Mouse (Mus musculus) hindbrain, postnatal 0 days (tissue): ENCODE results near the gene Rtbdn. TPM values are rescaled to one million over a fixed set of nuclear protein-coding genes. Genes with fewer than 3 reads are reported as not detected.

Experiments used
- ATAC-seq: fragments of 200-750 bp; cut with Nextera tagmentation; 2 replicates; pipeline ENCODE4 v1.8.0; 2017; ENCODE audit warnings: mild to moderate bottlenecking, moderate TSS enrichment, moderate library complexity
- DNase-seq: peaks from one replicate; pipeline ENCODE4 v3.0.0-alpha.2; 2015; ENCODE audit warnings: low spot score
- H3K27ac ChIP-seq: fragments of 300-500 bp; sonication (generic); 2 replicates; pipeline ENCODE4 v1.5.1; 2014; ENCODE audit warnings: mild to moderate bottlenecking
- H3K27me3 ChIP-seq: fragments of 300-500 bp; sonication (generic); 2 replicates; pipeline ENCODE4 v1.6.1; 2014; ENCODE audit warnings: low read length, mixed read lengths; ENCODE audit not compliant: insufficient read depth
- H3K36me3 ChIP-seq: fragments of 300-500 bp; sonication (generic); 2 replicates; pipeline ENCODE4 v1.6.1; 2014; ENCODE audit warnings: low read length, mixed read lengths; ENCODE audit not compliant: insufficient read depth
- H3K4me1 ChIP-seq: fragments of 300-500 bp; sonication (generic); 2 replicates; pipeline ENCODE4 v1.6.1; 2014; ENCODE audit warnings: antibody characterized with exemption, low read length, mixed read lengths; ENCODE audit not compliant: insufficient read depth
- H3K4me2 ChIP-seq: fragments of 300-500 bp; sonication (generic); 2 replicates; pipeline ENCODE4 v1.6.1; 2014; ENCODE audit warnings: low read depth, mild to moderate bottlenecking, low read length, moderate library complexity, mixed read lengths
- H3K4me3 ChIP-seq: fragments of 300-500 bp; sonication (generic); 2 replicates; pipeline ENCODE4 v1.5.1; 2014; ENCODE audit warnings: low read length
- H3K9ac ChIP-seq: fragments of 300-500 bp; sonication (generic); replicated peaks from 2 replicates; pipeline ENCODE4 v1.6.1; 2014; ENCODE audit warnings: mild to moderate bottlenecking, low read length, moderate library complexity, mixed read lengths
- H3K9me3 ChIP-seq: fragments of 300-500 bp; sonication (generic); 2 replicates; pipeline ENCODE4 v1.6.1; 2016; ENCODE audit warnings: low read length, mixed read lengths
- CTCF ChIP-seq: IDR thresholded peaks from 2 replicates; pipeline ENCODE4 v1.5.1; 2016; ENCODE audit warnings: antibody characterized with exemption, control low read depth, low read depth
- WGBS: fragments of 180-500 bp; shearing (Covaris S2); extraction: QIAGEN DNeasy Blood & Tissue Kit; methylation state at CpG from one replicate; pipeline ENCODE4 v1.1.7; 2014; 5-methylcytosine and 5-hydroxymethylcytosine counted together
- microRNA-seq, 2 experiments: library from miRNA; unstranded; fragments of <30 nt; microRNA quantifications; one replicate each; pipeline ENCODE4; 2016
- polyA plus RNA-seq: library from polyadenylated mRNA; unstranded; fragments of >200 nt; fragmentation: Nextera tagmentation; extraction: Ambion mirVana; gene quantifications from 2 replicates; pipeline ENCODE4 v1.2.1, GENCODE M21; 2015
- total RNA-seq: library from RNA; depleted of rRNA; stranded (reverse); fragments of >200 nt; gene quantifications from 2 replicates; pipeline ENCODE4 v1.2.3, GENCODE M21; 2014; rRNA removed

The Rtbdn gene
- total and polyA plus RNA-seq, 2 experiments from 2014 or later, result 4.1 to 5.8 TPM

DNA sequence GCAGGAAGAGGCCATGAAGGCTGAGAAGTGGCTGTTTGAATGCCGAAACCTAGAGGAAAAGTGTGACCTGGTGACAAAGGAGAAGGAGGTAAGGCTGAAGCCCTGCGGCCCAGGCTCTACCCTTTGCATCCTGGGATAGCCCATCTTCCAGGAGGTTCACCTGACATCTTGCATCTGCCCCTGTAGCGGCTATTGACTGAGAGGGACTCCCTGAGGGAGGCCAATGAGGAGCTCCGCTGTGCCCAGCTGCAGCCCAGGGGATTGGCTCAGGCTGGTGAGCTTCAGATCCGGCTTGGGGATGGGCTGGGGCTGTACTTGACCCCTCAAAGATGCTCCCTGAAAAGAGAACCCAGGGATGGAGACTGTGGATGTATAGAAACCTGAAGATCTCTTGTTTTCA is 50.2 kb downstream of the Rtbdn start:
- no peaks in the 10 kb centered on the region for H3K36me3 ChIP-seq
- TF ChIP-seq CTCF, result no peak
- no peak overlapping the region for H3K4me3 ChIP-seq
- no peaks in the 10 kb centered on the region for H3K9me3 ChIP-seq
- H3K9ac ChIP-seq, result no peak overlapping the region
- 81% methylated on average over 5 of the region's 5 CpGs for WGBS
- no peak overlapping the region for H3K27ac ChIP-seq
- ATAC-seq, result no peak
- H3K4me2 ChIP-seq, result no peak overlapping the region
- peaks cover 6% of the 10 kb centered on the region; the same call in 1 of the 2 replicates for H3K4me1 ChIP-seq
- no peak for DNase-seq
- no peaks in the 10 kb centered on the region for H3K27me3 ChIP-seq

DNA sequence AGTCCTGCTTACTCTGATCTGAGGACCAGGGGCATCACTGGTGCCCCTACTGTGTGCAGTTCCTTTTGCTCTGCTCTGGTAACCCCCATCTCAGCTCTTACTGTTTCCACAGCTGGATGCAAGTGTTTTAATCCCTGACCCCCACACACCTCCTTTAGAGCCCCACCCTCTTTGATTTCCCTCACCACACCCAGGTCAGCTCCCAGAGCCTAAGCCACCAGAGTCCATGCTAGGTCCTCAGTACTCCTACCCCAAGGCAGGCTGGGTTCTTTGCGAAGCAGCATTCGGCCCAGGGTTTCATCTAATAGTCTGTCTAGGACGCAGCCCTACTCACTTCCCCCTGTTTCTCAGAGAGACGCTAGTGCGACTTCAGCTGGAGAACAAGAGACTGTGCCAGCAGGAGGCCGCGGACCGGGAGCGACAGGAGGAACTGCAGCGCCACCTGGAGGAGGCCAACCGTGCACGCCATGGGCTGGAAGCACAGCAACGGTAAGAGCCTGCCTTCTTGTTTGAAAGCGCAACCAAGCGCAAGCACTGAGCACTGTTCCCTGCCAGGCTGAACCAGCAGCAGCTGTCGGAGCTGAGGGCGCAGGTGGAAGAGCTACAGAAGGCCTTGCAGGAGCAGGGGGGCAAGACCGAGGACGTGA is 51.0 kb downstream of the Rtbdn start:
- Histone ChIP-seq H3K27ac (0 out of 2 replicates have a peak overlapping the region, but pooled peaks have one; percentile 11), H3K4me2 (peak overlapping the region; percentile 37), H3K9ac (peak overlapping the region; percentile 38; the same call in 1 of the 2 replicates), H3K36me3 (peaks cover 3% of the 10 kb centered on the region; the same call in 1 of the 2 replicates), H3K4me3 (no peak overlapping the region), H3K4me1 (peaks cover 6% of the 10 kb centered on the region; the same call in 1 of the 2 replicates), H3K27me3 (no peaks in the 10 kb centered on the region), H3K9me3 (no peaks in the 10 kb centered on the region)
- ATAC-seq (peak; percentile 86), DNase-seq (peak; percentile 93)
- 4% methylated on average over 19 of the region's 19 CpGs for WGBS
- peak; percentile 95 for TF ChIP-seq CTCF

Small RNAs within 50 kb of the gene (microRNA-seq; reads per million reads assigned to microRNA genes)
- 0 reads per million in 2 experiments for gene Gm24197

Other genes with a start within 250 kb of the Rtbdn start
- gene Lyl1, start 245.5 kb upstream of the Rtbdn start, total RNA-seq, result 1.7 and 7.8 TPM in 2 replicates
- 2.0 and 2.3 TPM in 2 replicates for gene Lyl1, start 245.5 kb upstream of the Rtbdn start, polyA plus RNA-seq
- 1.2 TPM in 1 of 2 replicates, not detected in the other for gene G430095P16Rik, start 224.0 kb upstream of the Rtbdn start, total RNA-seq
- gene G430095P16Rik, start 224.0 kb upstream of the Rtbdn start, polyA plus RNA-seq, result 1.1 and 1.7 TPM in 2 replicates
- 90.4 and 92.5 TPM in 2 replicates for gene Nfix, start 146.6 kb upstream of the Rtbdn start, total RNA-seq
- 123 and 126 TPM in 2 replicates for gene Nfix, start 146.6 kb upstream of the Rtbdn start, polyA plus RNA-seq
- 6.6 and 7.2 TPM in 2 replicates for gene Dand5, start 124.2 kb upstream of the Rtbdn start, total RNA-seq
- 12.3 and 12.5 TPM in 2 replicates for gene Dand5, start 124.2 kb upstream of the Rtbdn start, polyA plus RNA-seq
- 33.0 and 34.1 TPM in 2 replicates for gene Gadd45gip1, start 115.5 kb upstream of the Rtbdn start, total RNA-seq
- gene Gadd45gip1, start 115.5 kb upstream of the Rtbdn start, polyA plus RNA-seq, result 43.4 and 45.3 TPM in 2 replicates
- 62.5 and 68.1 TPM in 2 replicates for gene Rad23a, start 106.3 kb upstream of the Rtbdn start, total RNA-seq
- 90.6 and 98.0 TPM in 2 replicates for gene Rad23a, start 106.3 kb upstream of the Rtbdn start, polyA plus RNA-seq
- gene Calr, start 100.1 kb upstream of the Rtbdn start, total RNA-seq, result 350 and 359 TPM in 2 replicates
- gene Calr, start 100.1 kb upstream of the Rtbdn start, polyA plus RNA-seq, result 418 and 457 TPM in 2 replicates
- gene Farsa, start 90.0 kb upstream of the Rtbdn start, total RNA-seq, result 77.5 and 86.1 TPM in 2 replicates
- 87.4 and 89.8 TPM in 2 replicates for gene Farsa, start 90.0 kb upstream of the Rtbdn start, polyA plus RNA-seq
- 11.8 and 14.0 TPM in 2 replicates for gene Syce2, start 74.9 kb upstream of the Rtbdn start, total RNA-seq
- 62.1 and 64.4 TPM in 2 replicates for gene Syce2, start 74.9 kb upstream of the Rtbdn start, polyA plus RNA-seq
- 24.9 and 37.8 TPM in 2 replicates for gene Gcdh, start 53.1 kb upstream of the Rtbdn start, total RNA-seq
- gene Gcdh, start 53.1 kb upstream of the Rtbdn start, polyA plus RNA-seq, result 36.5 and 41.3 TPM in 2 replicates
- 1.2 TPM in 1 of 2 replicates, not detected in the other for gene Klf1, start 45.1 kb upstream of the Rtbdn start, total RNA-seq
- 0.34 and 0.98 TPM in 2 replicates for gene Klf1, start 45.1 kb upstream of the Rtbdn start, polyA plus RNA-seq
- 15.0 and 24.5 TPM in 2 replicates for gene Dnase2a, start 38.4 kb upstream of the Rtbdn start, total RNA-seq
- 8.6 and 8.8 TPM in 2 replicates for gene Dnase2a, start 38.4 kb upstream of the Rtbdn start, polyA plus RNA-seq
- 70.9 and 83.0 TPM in 2 replicates for gene Mast1, start 9.6 kb upstream of the Rtbdn start, total RNA-seq
- gene Mast1, start 9.6 kb upstream of the Rtbdn start, polyA plus RNA-seq, result 61.9 and 69.5 TPM in 2 replicates
- not detected in 2 replicates for gene Gm49661, start 22.4 kb downstream of the Rtbdn start, total RNA-seq
- gene Gm49661, start 22.4 kb downstream of the Rtbdn start, polyA plus RNA-seq, result not detected in 2 replicates
- 688 and 763 TPM in 2 replicates for gene Prdx2, start 22.6 kb downstream of the Rtbdn start, total RNA-seq
- gene Prdx2, start 22.6 kb downstream of the Rtbdn start, polyA plus RNA-seq, result 925 and 937 TPM in 2 replicates
- gene Rnaseh2a, start 22.8 kb downstream of the Rtbdn start, total RNA-seq, result 37.3 and 45.9 TPM in 2 replicates
- gene Rnaseh2a, start 22.8 kb downstream of the Rtbdn start, polyA plus RNA-seq, result 59.0 and 59.7 TPM in 2 replicates
- gene Junb, start 31.7 kb downstream of the Rtbdn start, total RNA-seq, result 16.9 and 17.8 TPM in 2 replicates
- 6.3 and 7.9 TPM in 2 replicates for gene Junb, start 31.7 kb downstream of the Rtbdn start, polyA plus RNA-seq
- gene Hook2, start 43.6 kb downstream of the Rtbdn start, total RNA-seq, result 18.9 and 19.0 TPM in 2 replicates
- gene Hook2, start 43.6 kb downstream of the Rtbdn start, polyA plus RNA-seq, result 29.7 and 33.4 TPM in 2 replicates
- not detected in 2 replicates for gene Best2, start 67.5 kb downstream of the Rtbdn start, total RNA-seq
- 0.09 and 0.26 TPM in 2 replicates for gene Best2, start 67.5 kb downstream of the Rtbdn start, polyA plus RNA-seq
- gene Asna1, start 78.3 kb downstream of the Rtbdn start, total RNA-seq, result 165 and 172 TPM in 2 replicates
- 149 and 150 TPM in 2 replicates for gene Asna1, start 78.3 kb downstream of the Rtbdn start, polyA plus RNA-seq
- gene Trir, start 79.8 kb downstream of the Rtbdn start, total RNA-seq, result 220 and 238 TPM in 2 replicates
- gene Trir, start 79.8 kb downstream of the Rtbdn start, polyA plus RNA-seq, result 146 and 152 TPM in 2 replicates
- gene Tnpo2, start 89.9 kb downstream of the Rtbdn start, total RNA-seq, result 174 and 183 TPM in 2 replicates
- 48.1 and 49.1 TPM in 2 replicates for gene Tnpo2, start 89.9 kb downstream of the Rtbdn start, polyA plus RNA-seq
- 104 and 114 TPM in 2 replicates for gene Fbxw9, start 113.1 kb downstream of the Rtbdn start, total RNA-seq
- 78.9 and 82.2 TPM in 2 replicates for gene Fbxw9, start 113.1 kb downstream of the Rtbdn start, polyA plus RNA-seq
- gene Gm5741, start 121.0 kb downstream of the Rtbdn start, total RNA-seq, result not detected in 2 replicates
- 0.71 and 0.76 TPM in 2 replicates for gene Gm5741, start 121.0 kb downstream of the Rtbdn start, polyA plus RNA-seq
- 77.5 and 103 TPM in 2 replicates for gene Dhps, start 124.8 kb downstream of the Rtbdn start, total RNA-seq
- gene Dhps, start 124.8 kb downstream of the Rtbdn start, polyA plus RNA-seq, result 118 and 123 TPM in 2 replicates
- gene Wdr83os, start 133.7 kb downstream of the Rtbdn start, total RNA-seq, result 109 and 123 TPM in 2 replicates
- gene Wdr83os, start 133.7 kb downstream of the Rtbdn start, polyA plus RNA-seq, result 129 and 131 TPM in 2 replicates
- gene Wdr83, start 134.3 kb downstream of the Rtbdn start, total RNA-seq, result 21.4 TPM in 2 replicates
- gene Wdr83, start 134.3 kb downstream of the Rtbdn start, polyA plus RNA-seq, result 38.6 and 38.9 TPM in 2 replicates
- gene Man2b1, start 136.3 kb downstream of the Rtbdn start, total RNA-seq, result 32.9 and 34.3 TPM in 2 replicates
- 22.5 TPM in 2 replicates for gene Man2b1, start 136.3 kb downstream of the Rtbdn start, polyA plus RNA-seq
- gene Zfp791, start 176.1 kb downstream of the Rtbdn start, total RNA-seq, result 1.5 and 2.4 TPM in 2 replicates
- gene Zfp791, start 176.1 kb downstream of the Rtbdn start, polyA plus RNA-seq, result 2.4 and 2.5 TPM in 2 replicates
- gene Cks1brt, start 204.9 kb downstream of the Rtbdn start, total RNA-seq, result not detected in 2 replicates
- not detected in 2 replicates for gene Cks1brt, start 204.9 kb downstream of the Rtbdn start, polyA plus RNA-seq